Mouse (Mus musculus): ENCODE results near the gene Os9. TPM values are rescaled to one million over a fixed set of nuclear protein-coding genes. Genes with fewer than 3 reads are reported as not detected.

Gene Os9
- total and polyA plus RNA-seq, 2 experiments from 2014 or later, result 119 to 128 TPM

DNA sequence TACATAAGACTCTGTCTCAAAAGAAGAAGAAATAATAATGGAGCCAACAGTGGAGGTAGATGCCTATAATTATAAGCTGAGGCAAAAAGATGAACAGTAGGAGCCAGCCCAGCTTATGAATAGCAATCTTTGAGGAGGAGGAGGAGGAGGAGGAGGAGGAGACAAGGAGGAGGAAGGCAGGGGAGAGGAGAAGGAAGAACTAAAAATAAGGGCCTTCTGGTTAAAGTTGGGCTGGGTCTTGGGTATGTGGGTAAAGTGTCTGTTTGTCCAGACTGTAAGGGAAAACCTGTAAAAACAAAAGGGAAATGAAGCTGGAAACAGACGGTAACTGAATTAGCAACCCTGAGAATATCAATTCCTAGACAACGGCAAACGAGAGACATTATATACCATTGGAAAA is 1.1 kb upstream of the Os9 start:
- WGBS, result 84% methylated on average over 3 of the region's 3 CpGs
- peak overlapping the region; percentile 28; the same call in 1 of the 2 replicates for H3K9ac ChIP-seq (replicated peaks; ENCODE audit: low read length)
- peak overlapping the region; percentile 83 for H3K4me3 ChIP-seq (ENCODE audit: low read length)
- TF ChIP-seq CTCF (IDR thresholded peaks at IDR 0.05; ENCODE audit: low read depth), result no peak
- H3K27ac ChIP-seq, result peak overlapping the region; percentile 86
- DNase-seq (ENCODE audit: low spot score) (no peak), ATAC-seq (no peak)
- H3K27me3 ChIP-seq (ENCODE audit: insufficient read depth, low read length), result no peaks in the 10 kb centered on the region
- H3K9me3 ChIP-seq (ENCODE audit: low read length), result no peaks in the 10 kb centered on the region
- peak overlapping the region; percentile 85 for H3K4me2 ChIP-seq (ENCODE audit: low read depth, low read length)
- peaks cover 19% of the 10 kb centered on the region for H3K36me3 ChIP-seq (ENCODE audit: insufficient read depth, low read length)
- 0 out of 2 replicates have a peak, but pooled peaks cover 8% of the 10 kb centered on the region for H3K4me1 ChIP-seq (ENCODE audit: insufficient read depth, low read length)

DNA sequence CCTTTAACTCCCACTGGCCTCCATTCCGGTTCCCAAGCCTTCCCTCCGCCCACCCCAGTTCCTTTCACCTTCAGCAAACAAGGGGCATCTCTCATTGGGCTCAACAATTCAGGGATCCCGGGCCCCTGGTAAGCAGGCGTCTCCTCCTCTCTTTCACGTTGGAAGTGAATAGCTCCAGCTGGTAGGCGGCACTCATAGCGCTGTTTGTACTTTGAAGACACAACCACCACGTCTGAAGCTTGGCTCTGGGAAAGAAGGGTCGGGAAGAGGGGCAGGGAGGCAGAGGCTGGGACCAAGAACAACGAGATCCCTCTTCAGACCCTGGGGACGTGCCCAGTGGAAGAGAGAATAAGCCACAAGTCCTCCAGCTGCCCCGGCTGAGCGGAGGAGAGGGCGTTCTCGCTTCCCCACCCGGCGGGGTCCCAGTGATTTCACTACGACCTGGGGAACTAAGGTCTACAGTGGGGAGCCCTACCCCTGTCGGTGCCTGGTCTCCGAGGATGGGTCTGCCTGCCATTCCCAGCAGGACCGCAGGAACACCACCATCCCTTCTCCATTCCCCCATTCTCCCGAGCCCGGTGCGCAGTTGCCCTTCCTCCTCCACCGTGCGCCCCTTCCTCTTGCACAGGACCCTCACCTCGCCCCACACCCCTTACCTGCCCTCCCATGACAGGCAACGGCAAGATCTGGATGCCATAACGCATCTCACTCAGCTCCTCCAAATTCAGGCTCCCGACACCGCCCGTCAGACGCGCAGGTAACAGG is 448 bp downstream of the Os9 start:
- Histone ChIP-seq H3K36me3 (ENCODE audit: insufficient read depth, low read length) (peaks cover 32% of the 10 kb centered on the region), H3K9me3 (ENCODE audit: low read length) (no peaks in the 10 kb centered on the region), H3K4me1 (ENCODE audit: insufficient read depth, low read length) (0 out of 2 replicates have a peak, but pooled peaks cover 8% of the 10 kb centered on the region), H3K9ac (replicated peaks; ENCODE audit: low read length) (peak overlapping the region; percentile 76), H3K27me3 (ENCODE audit: insufficient read depth, low read length) (no peaks in the 10 kb centered on the region), H3K27ac (peak overlapping the region; percentile 65), H3K4me2 (ENCODE audit: low read depth, low read length) (peak overlapping the region; percentile 85), H3K4me3 (ENCODE audit: low read length) (peak overlapping the region; percentile 83)
- whole genome bisulfite sequencing, result 2% methylated on average over 33 of the region's 34 CpGs
- TF ChIP-seq CTCF (IDR thresholded peaks at IDR 0.05; ENCODE audit: low read depth), result no peak
- ATAC-seq (peak; percentile 37), DNase-seq (ENCODE audit: low spot score) (peak; percentile 10)

DNA sequence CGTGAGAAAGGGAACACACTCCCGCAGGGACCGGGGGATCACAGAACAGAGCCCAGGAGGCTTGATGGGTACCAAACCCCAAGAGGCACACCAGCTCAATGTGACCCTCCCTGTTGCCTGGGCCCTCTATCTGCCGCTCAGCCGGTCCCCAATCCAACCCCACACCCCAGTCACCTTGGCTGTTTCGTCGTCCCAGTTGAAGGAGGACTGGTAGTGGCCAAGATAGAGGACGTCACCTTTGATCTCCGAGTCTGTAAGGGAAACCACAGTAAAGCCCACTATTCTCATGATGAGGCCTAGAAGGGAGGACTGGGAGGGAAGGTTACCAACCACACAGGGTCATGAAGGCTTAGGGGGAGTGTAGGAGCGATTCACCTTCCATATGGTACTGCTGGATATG is 1.7 kb downstream of the Os9 start:
- no peak for DNase-seq (ENCODE audit: low spot score)
- Histone ChIP-seq H3K4me1 (ENCODE audit: insufficient read depth, low read length) (0 out of 2 replicates have a peak, but pooled peaks cover 8% of the 10 kb centered on the region), H3K9ac (replicated peaks; ENCODE audit: low read length) (no peak overlapping the region), H3K9me3 (ENCODE audit: low read length) (no peaks in the 10 kb centered on the region), H3K36me3 (ENCODE audit: insufficient read depth, low read length) (peaks cover 36% of the 10 kb centered on the region), H3K27me3 (ENCODE audit: insufficient read depth, low read length) (no peaks in the 10 kb centered on the region), H3K4me2 (ENCODE audit: low read depth, low read length) (no peak overlapping the region), H3K27ac (no peak overlapping the region), H3K4me3 (ENCODE audit: low read length) (no peak overlapping the region)
- 94% methylated on average over 10 of the region's 10 CpGs for WGBS
- ATAC-seq, result no peak
- no peak for TF ChIP-seq CTCF (IDR thresholded peaks at IDR 0.05; ENCODE audit: low read depth)

DNA sequence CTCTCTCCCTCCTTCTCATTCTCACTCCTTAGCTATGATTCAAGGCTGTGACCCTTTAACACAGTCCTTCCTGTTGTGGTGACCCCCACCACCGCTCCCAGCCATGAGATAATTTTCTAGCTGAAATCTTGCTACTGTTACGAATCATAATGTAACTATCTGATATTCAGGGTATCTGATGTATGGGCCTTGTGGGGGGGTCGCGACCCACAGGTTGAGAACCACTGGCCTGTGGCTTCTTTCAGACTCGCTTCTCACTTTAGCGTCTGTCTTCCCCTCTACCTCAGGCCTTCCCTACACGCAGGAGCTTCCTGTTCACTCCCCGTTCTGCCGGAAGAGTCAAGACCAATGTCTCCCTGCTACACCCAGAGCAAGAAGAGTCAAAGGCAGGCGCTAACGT is 2.5 kb downstream of the Os9 start:
- H3K27ac ChIP-seq, result no peak overlapping the region
- H3K9me3 ChIP-seq (ENCODE audit: low read length), result no peaks in the 10 kb centered on the region
- WGBS, result 89% methylated on average over 11 of the region's 11 CpGs
- no peak for TF ChIP-seq CTCF (IDR thresholded peaks at IDR 0.05; ENCODE audit: low read depth)
- H3K4me1 ChIP-seq (ENCODE audit: insufficient read depth, low read length), result 0 out of 2 replicates have a peak, but pooled peaks cover 8% of the 10 kb centered on the region
- no peaks in the 10 kb centered on the region for H3K27me3 ChIP-seq (ENCODE audit: insufficient read depth, low read length)
- no peak for DNase-seq (ENCODE audit: low spot score)
- peaks cover 36% of the 10 kb centered on the region for H3K36me3 ChIP-seq (ENCODE audit: insufficient read depth, low read length)
- no peak overlapping the region for H3K4me3 ChIP-seq (ENCODE audit: low read length)
- no peak overlapping the region for H3K4me2 ChIP-seq (ENCODE audit: low read depth, low read length)
- no peak overlapping the region for H3K9ac ChIP-seq (replicated peaks; ENCODE audit: low read length)
- ATAC-seq, result no peak

DNA sequence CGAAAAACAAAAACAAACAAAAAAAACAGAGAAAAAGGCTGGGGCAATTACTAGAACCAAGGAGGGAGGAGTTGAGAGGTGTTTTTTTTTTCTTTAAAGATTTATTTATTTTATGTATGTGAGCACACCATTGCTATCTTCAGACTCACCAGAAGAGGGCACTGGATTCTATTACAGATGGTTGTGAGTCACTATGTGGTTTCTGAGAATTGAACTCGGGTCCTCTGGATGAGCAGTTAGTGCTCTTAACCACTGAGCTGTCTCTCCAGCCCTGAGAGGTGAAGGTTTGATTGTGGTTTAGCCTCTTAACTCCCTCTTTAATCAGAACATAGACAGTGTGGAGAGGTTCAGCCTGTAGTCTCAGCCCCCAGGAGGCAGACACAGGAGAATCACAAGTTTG is 5.9 kb downstream of the Os9 start:
- Histone ChIP-seq H3K9me3 (ENCODE audit: low read length) (no peaks in the 10 kb centered on the region), H3K4me1 (ENCODE audit: insufficient read depth, low read length) (no peaks in the 10 kb centered on the region), H3K27ac (no peak overlapping the region), H3K9ac (replicated peaks; ENCODE audit: low read length) (no peak overlapping the region), H3K4me3 (ENCODE audit: low read length) (no peak overlapping the region), H3K36me3 (ENCODE audit: insufficient read depth, low read length) (peaks cover 54% of the 10 kb centered on the region), H3K27me3 (ENCODE audit: insufficient read depth, low read length) (no peaks in the 10 kb centered on the region), H3K4me2 (ENCODE audit: low read depth, low read length) (no peak overlapping the region)
- TF ChIP-seq CTCF (IDR thresholded peaks at IDR 0.05; ENCODE audit: low read depth), result peak; percentile 45
- ATAC-seq (no peak), DNase-seq (ENCODE audit: low spot score) (no peak)
- 94% methylated on average over 2 of the region's 2 CpGs for WGBS

DNA sequence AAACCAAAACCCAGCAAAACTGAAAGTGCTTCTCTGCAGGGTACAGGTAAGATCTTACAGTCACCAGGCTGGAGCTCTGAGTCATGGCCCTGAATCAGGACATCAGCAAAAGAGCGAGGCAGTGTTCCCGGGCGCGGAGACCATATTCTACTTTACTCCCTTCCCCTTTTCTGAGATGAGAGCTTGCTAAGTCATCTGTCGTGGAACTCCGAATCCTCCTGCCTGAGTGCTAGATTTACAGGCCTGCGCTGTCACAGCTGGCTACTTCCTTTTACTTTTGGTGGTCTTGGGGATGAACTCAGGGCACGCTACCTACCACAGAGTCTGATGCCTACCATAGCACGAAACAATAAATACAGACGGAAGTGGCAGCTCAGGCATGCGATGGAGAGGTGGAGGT is 6.5 kb downstream of the Os9 start:
- no peak overlapping the region for H3K9ac ChIP-seq (replicated peaks; ENCODE audit: low read length)
- no peak for DNase-seq (ENCODE audit: low spot score)
- no peak overlapping the region for H3K4me2 ChIP-seq (ENCODE audit: low read depth, low read length)
- H3K9me3 ChIP-seq (ENCODE audit: low read length), result no peaks in the 10 kb centered on the region
- no peak overlapping the region for H3K27ac ChIP-seq
- no peaks in the 10 kb centered on the region for H3K27me3 ChIP-seq (ENCODE audit: insufficient read depth, low read length)
- TF ChIP-seq CTCF (IDR thresholded peaks at IDR 0.05; ENCODE audit: low read depth), result no peak
- no peaks in the 10 kb centered on the region for H3K4me1 ChIP-seq (ENCODE audit: insufficient read depth, low read length)
- peaks cover 55% of the 10 kb centered on the region for H3K36me3 ChIP-seq (ENCODE audit: insufficient read depth, low read length)
- WGBS, result 88% methylated on average over 11 of the region's 11 CpGs
- H3K4me3 ChIP-seq (ENCODE audit: low read length), result no peak overlapping the region
- no peak for ATAC-seq
